Mouse (Mus musculus): ENCODE data around the gene Klrg1.
A peak's percentile ranks its signal among the peaks of the same experiment; 100 is the strongest.

The Klrg1 gene

DNA sequence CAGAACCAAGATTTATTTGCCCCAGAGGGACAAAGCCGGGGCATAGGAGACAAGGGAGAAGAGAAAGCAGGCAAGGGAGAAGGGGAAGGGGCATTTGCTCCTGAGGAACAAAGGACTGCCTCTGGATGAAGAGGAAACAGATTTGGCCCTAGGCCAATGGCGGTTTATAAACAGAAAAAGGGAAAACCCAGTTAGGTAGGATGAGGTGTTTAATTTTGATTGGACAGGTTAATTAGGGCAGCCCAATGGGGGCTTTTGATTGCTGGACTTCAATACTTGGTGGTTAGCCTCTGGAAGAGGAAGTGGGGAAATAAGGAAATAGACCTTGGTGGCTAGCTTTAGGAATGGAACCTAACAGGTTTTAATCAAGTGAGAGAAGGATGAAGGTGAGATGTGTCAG lies 9.5 kb upstream of the Klrg1 start:
- no peak for DNase-seq (ENCODE audit: low spot score)

DNA sequence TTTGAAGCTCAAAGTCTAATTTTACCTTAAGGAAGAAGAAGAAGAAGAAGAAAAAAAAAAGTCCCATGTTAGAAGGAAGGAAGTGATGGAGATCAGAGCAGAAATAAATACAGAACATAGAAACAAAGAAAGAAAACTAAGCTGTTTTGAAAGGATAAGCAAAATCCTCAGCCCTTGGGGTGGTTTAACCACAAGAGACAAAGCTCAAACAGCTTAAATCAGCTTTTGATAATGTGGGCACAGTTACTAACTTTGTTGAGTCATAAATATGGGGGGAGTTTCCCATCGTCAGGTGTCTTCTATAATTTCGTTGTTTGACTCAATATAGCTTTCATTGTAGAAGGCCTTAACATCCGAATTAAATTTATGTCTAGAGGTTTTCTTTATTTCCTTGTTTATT lies 9.1 kb upstream of the Klrg1 start:
- no peak for DNase-seq (ENCODE audit: low spot score)

DNA sequence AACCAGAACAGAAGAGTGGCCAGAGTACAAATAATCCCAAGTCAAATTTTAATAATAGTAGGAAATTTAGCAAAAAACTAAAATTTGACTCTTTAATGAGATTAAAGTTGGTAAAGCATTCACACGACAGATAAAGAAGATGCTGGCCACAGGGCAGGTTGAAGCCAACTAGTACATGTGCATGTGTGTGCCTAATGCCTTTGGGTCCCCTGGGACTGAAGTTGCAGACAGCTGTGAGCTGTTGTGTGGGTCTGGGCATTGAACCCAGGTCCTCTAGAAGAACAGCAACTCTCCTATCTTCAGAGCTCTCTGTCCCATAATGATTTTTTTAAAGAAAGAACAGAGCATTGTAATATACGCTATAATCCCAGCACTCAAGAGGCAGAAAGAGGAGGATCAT lies 8.6 kb upstream of the Klrg1 start:
- no peak for DNase-seq (ENCODE audit: low spot score)

DNA sequence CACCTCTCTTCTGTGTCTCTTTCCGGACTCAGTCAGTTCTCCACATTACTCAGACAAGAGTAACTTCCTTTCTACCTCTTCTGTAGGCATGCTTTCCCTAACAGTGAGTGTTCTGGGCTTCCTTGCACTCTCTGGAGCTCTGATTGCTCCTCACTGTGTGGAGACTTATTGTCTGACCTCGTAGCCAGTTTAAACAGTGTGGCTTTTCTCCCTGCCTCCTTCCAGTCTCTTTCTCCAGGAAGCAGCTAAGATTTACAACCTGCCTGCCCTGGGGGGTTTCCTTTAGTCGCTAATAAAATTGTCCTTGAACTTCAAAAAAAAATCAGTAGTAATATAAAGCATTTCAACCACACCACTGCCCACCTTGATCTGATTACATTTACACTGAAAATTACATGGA lies 7.6 kb upstream of the Klrg1 start:
- DNase-seq (ENCODE audit: low spot score), result no peak

DNA sequence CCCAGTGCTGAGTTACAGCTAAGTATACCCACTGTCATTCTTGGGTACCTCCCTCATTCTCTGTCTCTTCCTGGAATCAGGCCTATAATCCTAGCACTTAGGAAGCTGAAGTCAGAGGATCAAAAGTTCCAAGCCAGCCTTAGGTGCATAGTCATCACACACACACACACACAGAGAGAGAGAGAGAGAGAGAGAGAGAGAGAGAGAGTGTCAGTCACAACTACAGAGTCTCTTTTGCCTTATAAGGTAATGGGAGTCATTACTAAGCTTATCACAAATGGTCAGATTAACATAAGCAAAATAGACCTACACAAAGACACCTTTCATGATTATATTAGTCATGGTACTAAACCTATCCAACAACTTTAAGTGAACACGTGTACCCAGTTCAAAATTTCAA lies 6.6 kb upstream of the Klrg1 start:
- no peak for DNase-seq (ENCODE audit: low spot score)

DNA sequence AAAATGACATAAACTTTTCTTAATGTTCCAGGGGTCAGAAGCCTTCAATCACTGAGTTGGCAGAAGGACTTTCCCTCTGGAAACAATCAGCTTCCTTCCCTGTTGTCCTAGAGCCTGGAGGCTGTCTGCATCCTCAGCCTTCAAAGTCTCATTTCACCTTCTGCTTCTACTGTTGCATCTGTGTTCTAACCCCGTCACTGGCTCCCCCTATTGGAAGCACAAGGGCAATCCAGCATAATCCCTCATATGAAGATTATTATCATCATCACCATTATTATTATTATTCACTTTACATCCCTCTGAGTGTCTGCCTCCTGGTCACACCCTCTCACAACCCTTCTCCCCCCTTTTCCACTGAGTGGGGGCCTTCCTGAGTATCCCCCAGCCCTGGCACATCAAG lies 5.6 kb upstream of the Klrg1 start:
- DNase-seq (ENCODE audit: low spot score), result no peak

DNA sequence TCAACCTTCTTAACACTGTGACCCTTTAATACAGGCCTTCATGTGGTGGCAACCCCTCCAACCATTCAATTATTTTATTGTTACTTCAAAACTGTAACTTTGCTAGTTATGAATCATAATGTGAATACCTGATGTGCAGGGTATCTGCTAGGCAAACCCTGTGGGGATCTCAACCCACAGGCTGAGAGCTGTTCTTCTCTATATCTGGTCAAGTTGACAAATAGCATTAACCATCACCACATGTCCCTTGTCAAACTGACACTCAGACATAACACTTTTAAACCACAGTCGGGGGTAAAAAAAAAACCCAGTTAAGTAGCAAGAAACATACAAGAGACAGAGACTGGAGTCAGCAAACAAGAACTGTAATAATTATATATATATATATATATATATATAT lies 2.1 kb upstream of the Klrg1 start:
- DNase-seq (ENCODE audit: low spot score), result no peak

DNA sequence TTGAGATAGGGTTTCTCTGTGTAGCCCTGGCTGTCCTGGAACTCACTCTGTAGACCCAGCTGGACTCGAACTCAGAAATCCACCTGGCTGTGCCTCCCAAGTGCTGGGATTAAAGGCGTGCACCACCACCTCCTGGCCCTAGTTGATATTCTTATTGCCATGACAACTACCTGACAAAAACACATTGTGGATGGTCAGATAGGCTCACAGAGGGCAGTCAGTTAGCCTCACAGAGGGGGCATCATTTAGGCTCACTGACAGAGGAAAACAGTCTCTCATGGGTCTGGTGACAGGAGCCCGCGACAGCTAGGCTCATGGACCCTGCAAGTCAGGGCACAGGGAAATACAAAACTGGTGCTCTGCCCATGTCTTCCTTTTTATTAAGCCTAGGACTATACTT lies 1.6 kb upstream of the Klrg1 start:
- DNase-seq (ENCODE audit: low spot score), result no peak

DNA sequence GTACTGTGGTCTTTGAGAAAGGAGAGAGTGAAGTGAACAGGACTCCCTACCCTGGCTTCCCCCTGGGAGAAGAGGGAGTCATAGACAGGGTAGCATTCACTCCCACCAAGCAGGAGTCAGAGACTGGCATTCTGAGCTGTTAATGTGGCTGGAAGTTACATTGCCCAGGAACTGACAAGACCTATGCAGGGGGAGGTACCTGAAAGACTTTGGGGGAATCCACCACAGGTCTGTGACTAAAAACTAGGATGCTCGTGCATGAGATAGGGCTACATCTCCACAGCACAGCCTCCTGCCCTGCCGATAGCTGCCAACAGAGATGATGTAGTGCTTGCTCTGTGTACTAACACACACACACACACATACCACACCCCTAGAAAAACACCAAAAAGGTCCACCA lies 747 bp upstream of the Klrg1 start:
- DNase-seq (ENCODE audit: low spot score), result no peak

DNA sequence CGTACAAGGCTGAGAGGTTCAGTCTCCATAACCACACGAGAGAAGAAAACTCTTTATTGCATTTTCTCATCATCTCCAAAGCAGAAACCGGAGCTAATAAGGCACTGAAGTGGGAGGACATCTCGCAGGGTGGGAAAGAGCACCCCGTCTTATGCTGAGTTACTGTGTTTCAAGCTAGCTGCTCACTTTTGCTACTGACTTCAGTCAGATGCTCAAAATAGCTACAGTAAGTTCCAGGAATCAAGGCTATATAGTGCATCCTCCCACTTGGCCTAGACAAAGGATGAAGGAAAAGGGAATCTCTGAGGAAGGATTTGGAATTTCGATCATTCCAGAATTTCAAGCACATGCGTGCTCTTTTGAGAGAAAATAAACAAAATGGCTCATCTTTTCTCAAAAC lies 6.1 kb downstream of the Klrg1 start:
- DNase-seq (ENCODE audit: low spot score), result peak; percentile 15

DNA sequence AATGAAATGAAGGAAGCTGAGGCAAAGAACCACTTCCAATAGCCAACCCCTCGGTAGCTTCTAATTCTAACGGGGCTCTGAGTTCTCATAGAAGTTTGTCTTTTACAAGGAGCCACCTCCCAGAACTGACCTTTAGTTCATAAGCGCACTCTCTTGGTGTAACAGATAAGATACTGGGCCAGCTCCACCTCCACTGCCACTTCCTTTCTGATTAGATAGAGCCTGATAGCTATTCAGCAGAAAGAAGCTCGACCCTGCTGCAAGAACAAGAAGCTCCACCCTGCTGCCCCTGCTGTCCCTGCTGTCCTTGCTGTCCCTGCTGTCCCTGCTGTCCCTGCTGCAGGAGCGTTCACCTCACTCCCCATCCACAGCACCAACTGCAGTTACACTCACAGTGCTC lies 8.1 kb downstream of the Klrg1 start:
- DNase-seq (ENCODE audit: low spot score), result no peak

DNA sequence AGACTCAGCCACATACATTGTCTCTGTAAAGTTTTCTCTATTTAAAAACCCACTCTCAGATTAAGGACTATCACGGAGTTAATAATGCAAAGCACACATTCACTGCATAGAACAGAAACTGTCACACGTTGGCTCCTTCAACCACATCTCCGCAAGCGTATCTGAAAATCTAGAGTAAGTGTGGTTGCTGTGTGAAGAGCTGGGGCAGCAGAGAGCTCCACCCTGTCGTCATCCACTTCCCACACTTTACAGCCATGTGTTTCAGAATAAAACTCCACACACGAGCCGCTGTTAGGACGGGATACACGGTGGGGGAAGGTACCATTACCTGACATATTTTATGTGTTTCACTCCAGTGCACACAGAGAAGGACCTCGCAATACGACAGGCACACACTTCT lies 12.5 kb downstream of the Klrg1 start:
- DNase-seq (ENCODE audit: low spot score), result no peak

DNA sequence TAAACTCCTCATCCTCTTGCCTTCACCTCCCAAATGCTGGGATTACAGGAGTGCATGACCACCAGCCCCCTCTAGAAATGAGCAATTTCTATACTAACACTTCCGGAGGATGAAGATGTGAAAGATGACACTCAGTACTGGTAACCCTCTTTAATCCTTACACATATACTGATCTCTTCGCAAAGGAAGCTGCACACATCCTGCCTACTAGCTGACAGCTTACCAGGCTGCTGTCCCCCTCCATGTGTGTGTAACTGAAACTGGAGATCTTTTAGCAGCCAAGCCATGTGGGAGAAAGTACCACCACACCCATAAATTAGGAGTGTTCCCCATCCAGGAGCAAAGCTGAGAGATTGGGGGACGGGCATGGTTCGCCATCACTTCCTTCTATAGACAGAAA lies 13.5 kb downstream of the Klrg1 start:
- no peak for DNase-seq (ENCODE audit: low spot score)

DNA sequence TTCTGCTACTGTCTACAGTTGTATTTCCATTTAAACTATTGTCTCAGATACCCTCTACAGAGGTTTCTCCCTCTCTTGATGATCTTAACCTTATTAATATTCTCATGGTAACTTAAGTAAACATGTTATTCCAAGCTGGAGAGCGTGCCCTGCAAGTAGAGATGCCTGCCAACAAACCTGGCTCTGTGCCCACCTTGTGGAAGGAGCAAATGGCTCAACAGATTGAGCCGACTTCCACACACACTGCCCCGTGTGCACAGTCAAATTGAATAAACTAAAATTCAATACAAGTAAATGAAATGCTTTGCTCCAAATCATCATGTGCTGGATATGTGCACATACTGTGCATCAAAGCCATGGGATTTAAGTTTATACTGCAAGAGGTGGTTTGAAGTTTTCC lies 14.1 kb downstream of the Klrg1 start:
- no peak for DNase-seq (ENCODE audit: low spot score)

DNA sequence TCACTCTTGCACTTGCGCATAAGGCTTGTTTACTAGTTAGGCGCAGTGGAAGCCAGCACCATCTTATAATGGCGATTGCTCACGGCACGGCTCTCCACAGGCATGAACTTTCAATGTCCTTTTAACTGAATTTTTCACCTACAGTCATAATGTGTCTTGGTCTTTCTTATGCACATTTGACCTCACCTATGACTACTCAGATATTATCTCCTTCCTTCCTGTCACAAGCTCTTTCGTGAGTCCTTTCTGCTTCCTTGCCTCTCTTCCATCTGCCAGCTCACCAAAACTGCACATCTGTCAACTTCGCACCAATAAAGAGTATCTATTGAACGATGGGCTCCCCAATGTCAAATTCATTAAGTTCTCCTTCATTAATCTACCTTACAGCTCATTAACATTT lies 20.1 kb downstream of the Klrg1 start:
- DNase-seq (ENCODE audit: low spot score), result no peak

DNA sequence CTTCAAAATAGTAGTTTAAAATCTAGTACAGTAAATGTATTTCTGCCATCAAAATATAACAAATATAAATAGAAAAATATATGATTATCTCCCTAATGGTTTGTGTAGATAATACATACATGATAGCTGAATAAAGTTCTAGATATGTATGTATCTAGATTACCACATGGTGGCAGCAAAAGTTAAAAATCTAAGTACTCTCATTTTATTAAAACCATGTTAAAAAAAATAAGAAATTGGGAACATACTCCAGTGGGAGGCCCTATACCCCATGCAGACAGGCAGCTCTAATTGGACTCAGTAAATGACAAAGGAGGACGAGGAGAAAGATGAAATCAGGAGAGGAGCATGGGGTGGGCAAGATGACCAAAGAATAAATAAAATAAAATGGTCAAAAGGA lies 30.5 kb downstream of the Klrg1 start:
- DNase-seq (ENCODE audit: low spot score), result no peak

DNA sequence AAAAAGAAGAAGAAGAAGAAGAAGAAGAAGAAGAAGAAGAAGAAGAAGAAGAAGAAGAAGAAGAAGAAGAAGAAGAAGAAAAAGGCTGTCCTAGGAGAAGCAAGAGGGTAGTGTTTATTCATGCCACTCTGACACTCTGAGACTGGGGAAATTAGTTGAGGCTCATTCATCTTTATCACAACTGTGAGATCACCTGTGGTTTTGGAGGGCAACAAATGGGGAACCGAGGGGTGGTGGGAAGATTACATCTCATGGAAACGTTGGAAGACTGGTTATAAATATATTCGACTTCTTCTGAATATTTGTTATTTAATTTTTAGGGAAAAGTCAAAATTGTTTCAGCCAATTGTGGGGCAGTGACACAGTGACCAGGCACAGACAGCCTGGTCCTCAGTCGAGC lies 32.6 kb downstream of the Klrg1 start:
- DNase-seq (ENCODE audit: low spot score), result no peak

All from testis, postnatal 14 days (tissue).